Mouse (Mus musculus) liver, embryonic 14.5 days (tissue): ENCODE data around the gene Sall4.

Experiments
- CTCF ChIP-seq: IDR thresholded peaks from 2 replicates; pipeline ENCODE4 v1.5.1; 2016; ENCODE audit warnings: antibody characterized with exemption, low read depth, control low read depth
- EP300 ChIP-seq: IDR thresholded peaks from 2 replicates; pipeline ENCODE4 v1.6.1; 2016; ENCODE audit warnings: antibody characterized with exemption, low read depth

- TF ChIP-seq EP300 (no peak), CTCF (no peak)
Observed at GRCm38 (mm10) chr2:168710979-168711378, 56.8 kb downstream of the Sall4 start.
